Mouse (Mus musculus) C2C12 (cell line): ENCODE data around the gene Npsr1. TPM values are rescaled to one million over a fixed set of nuclear protein-coding genes. Genes with fewer than 3 reads are reported as not detected.

Experiments
- H3K27me3 ChIP-seq: one replicate; pipeline ENCODE4 v1.6.1; 2011; ENCODE audit not compliant: control insufficient read depth, insufficient read depth, insufficient read length
- H3K36me3 ChIP-seq: one replicate; pipeline ENCODE4 v1.6.1; 2011; ENCODE audit not compliant: control insufficient read depth, insufficient read depth
- H3K4me3 ChIP-seq: one replicate; pipeline ENCODE4 v1.5.1; 2011; ENCODE audit warnings: mild to moderate bottlenecking, control low read depth; ENCODE audit not compliant: poor library complexity, insufficient read depth, severe bottlenecking
- H3K79me2 ChIP-seq: one replicate; pipeline ENCODE4 v1.6.1; 2011; ENCODE audit not compliant: control insufficient read depth, insufficient read depth
- H3K79me3 ChIP-seq: one replicate; pipeline ENCODE4 v1.6.1; 2011; ENCODE audit warnings: low read depth, control low read depth
- H3ac ChIP-seq: one replicate; pipeline ENCODE3; 2011; ENCODE audit warnings: low read depth; ENCODE audit not compliant: control insufficient read depth, insufficient read length
- CEBPB ChIP-seq: IDR thresholded peaks from one replicate; pipeline ENCODE4 v1.6.1; 2011; ENCODE audit warnings: low read depth, mild to moderate bottlenecking, control low read depth, moderate library complexity
- CTCF ChIP-seq: IDR thresholded peaks from one replicate; pipeline ENCODE4 v1.5.1; 2011; ENCODE audit not compliant: control insufficient read depth, insufficient read depth, insufficient read length
- FOSL1 ChIP-seq: IDR thresholded peaks from one replicate; pipeline ENCODE4 v1.8.0; 2011; ENCODE audit warnings: mild to moderate bottlenecking, low read length; ENCODE audit not compliant: poor library complexity, insufficient read depth, severe bottlenecking
- MAX ChIP-seq: IDR thresholded peaks from one replicate; pipeline ENCODE4 v1.6.1; 2011; ENCODE audit warnings: mild to moderate bottlenecking, control low read depth
- MYOD1 ChIP-seq: IDR thresholded peaks from one replicate; pipeline ENCODE4 v1.6.1; 2011; ENCODE audit warnings: low read depth; ENCODE audit not compliant: control insufficient read depth, insufficient read length
- MYOG ChIP-seq: IDR thresholded peaks from one replicate; pipeline ENCODE4 v1.6.1; 2011; ENCODE audit not compliant: control insufficient read depth, insufficient read length; ENCODE audit errors: extremely low read depth
- USF1 ChIP-seq: IDR thresholded peaks from one replicate; pipeline ENCODE4 v1.6.1; 2011; ENCODE audit warnings: low read depth, mild to moderate bottlenecking, control low read depth, moderate library complexity
- polyA plus RNA-seq: library from polyadenylated mRNA; unstranded; fragments of >200 nt; fragmentation: generic; extraction: Trizol; gene quantifications from one replicate; pipeline ENCODE4 v1.2.1, GENCODE M21; 2012; ENCODE audit warnings: missing spikeins

Npsr1 gene
- polyA plus RNA-seq, 1 experiment, result not detected

GRCm38 (mm10) chr9:24351402-24351801 lies 253.6 kb downstream of the Npsr1 start:
- Histone ChIP-seq H3K79me2 (no peaks in the 10 kb centered on the region), H3K27me3 (no peaks in the 10 kb centered on the region), H3K4me3 (no peak overlapping the region), H3K79me3 (no peaks in the 10 kb centered on the region), H3ac (no peak overlapping the region), H3K36me3 (no peaks in the 10 kb centered on the region)
- TF ChIP-seq CEBPB (no peak), MYOG (no peak), MAX (no peak), CTCF (no peak), USF1 (no peak), FOSL1 (no peak), MYOD1 (no peak)
